ENCODE assay signal across 9 mouse cellular contexts in the genomic region with DNA sequence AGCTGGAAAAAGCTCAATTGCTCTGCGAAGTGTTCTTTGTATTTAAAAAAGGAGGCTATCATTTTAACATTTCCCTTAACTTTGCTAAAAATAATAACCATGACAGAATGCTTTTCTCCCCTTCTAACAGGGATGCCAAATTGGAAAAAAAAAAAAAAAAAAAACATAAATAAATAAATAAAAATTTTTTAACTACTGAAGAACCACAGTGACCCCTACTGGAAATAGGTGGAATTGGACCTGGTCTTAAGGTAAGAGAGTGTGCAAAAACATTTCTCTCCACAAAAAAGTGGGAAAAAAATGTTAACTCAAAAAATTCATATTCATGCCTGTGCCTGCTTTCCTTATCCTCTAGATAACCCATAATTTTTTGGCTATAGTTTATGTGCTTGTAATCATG.
DNase-seq lines count a peak whose midpoint lies in the region; ATAC-seq and TF ChIP-seq lines count a peak whose summit lies in the region.
"Had no signal": no experiment of that assay in that cellular context is flagged by ENCODE, and none has a peak within 500 bp of the region (broad histone marks: within the 10 kb centered on the region; RNA-seq: fewer than 3 reads in every experiment).

No protein-coding gene starts in this region.

- WGBS in midbrain, embryonic 16.5 days = 35% methylated on average over 1 of the region's 1 CpGs

- no peaks in the 10 kb centered on the region for H3K27me3 ChIP-seq in midbrain, embryonic 16.5 days (ENCODE audit: control insufficient read depth, insufficient read depth, low read depth, low read length)

- no peak overlapping the region for H3K4me3 ChIP-seq in ES-E14 (ENCODE audit: insufficient read depth in 1 of 2, low read depth in 1 of 2, low read length in 2 of 2, poor library complexity in 1 of 2, severe bottlenecking in 1 of 2)
- no peak overlapping the region for H3K4me3 ChIP-seq in midbrain, embryonic 16.5 days (ENCODE audit: low read depth, low read length)
- H3K4me3 ChIP-seq: erythroblast, embryonic 14.5 days had no signal

- H3K36me3 ChIP-seq in ES-E14 (ENCODE audit: control insufficient read depth, insufficient read depth, low read length, poor library complexity, severe bottlenecking) = no peaks in the 10 kb centered on the region
- H3K36me3 ChIP-seq in midbrain, embryonic 16.5 days (ENCODE audit: control insufficient read depth, insufficient read depth, low read length) = no peaks in the 10 kb centered on the region

- H3K9me3 ChIP-seq in ES-E14 (ENCODE audit: control insufficient read depth, insufficient read depth, low read depth, low read length) = no peaks in the 10 kb centered on the region
- H3K9me3 ChIP-seq in midbrain, embryonic 16.5 days (replicated peaks; ENCODE audit: control insufficient read depth, low read length, poor library complexity, severe bottlenecking) = no peaks in the 10 kb centered on the region

- H3K4me2 ChIP-seq in midbrain, embryonic 16.5 days (ENCODE audit: low read length) = no peak overlapping the region

- H3K4me1 ChIP-seq in ES-E14 (ENCODE audit: control insufficient read depth in 2 of 2, insufficient read depth in 2 of 2, low read length in 2 of 2, poor library complexity in 1 of 2) = no peaks in the 10 kb centered on the region
- peaks cover 16% of the 10 kb centered on the region for H3K4me1 ChIP-seq in midbrain, embryonic 16.5 days (ENCODE audit: control insufficient read depth, insufficient read depth, low read length)

- in situ Hi-C loops in ES-E14 (cut with MboI; ENCODE audit: low sequenced_read_pairs in 2 of 2, unreplicated experiment in 2 of 2) = no loop called here

- no peak overlapping the region for H3K9ac ChIP-seq in ES-E14 (ENCODE audit: insufficient read depth, low read depth, low read length, poor library complexity, severe bottlenecking)
- no peak overlapping the region for H3K9ac ChIP-seq in midbrain, embryonic 16.5 days (ENCODE audit: low read depth, low read length)

- peak; percentile 50; the same call in 1 of the 2 replicates for ATAC-seq in cerebellum, adult (ENCODE audit: insufficient number of reproducible peaks, low FRiP score, low TSS enrichment)
- no peak for ATAC-seq in midbrain, embryonic 16.5 days

- no peak for DNase-seq in cerebellum, adult 9-11 months
- peak; percentile 64 for DNase-seq in layer of hippocampus, adult 11-12 months (ENCODE audit: low spot score)
- DNase-seq in layer of hippocampus, adult 9-11 months = no peak
- DNase-seq in ES-E14 (ENCODE audit: low read depth, low spot score) = peak; percentile 6
- peak; percentile 63 for DNase-seq in embryo, embryonic 10.5 days (ENCODE audit: low spot score)
- no peak for DNase-seq in adrenal gland, adult 8-10 months

- H3K27ac ChIP-seq in ES-E14 (ENCODE audit: insufficient read depth, low read depth, low read length, poor library complexity, severe bottlenecking) = no peak overlapping the region
- H3K27ac ChIP-seq in midbrain, embryonic 16.5 days (ENCODE audit: low read length) = peak overlapping the region; percentile 59; the same call in 1 of the 2 replicates

TF ChIP-seq in ES-E14, 5 proteins besides CTCF, POLR2A, EP300 and RAD21:
- no peak for TF ChIP-seq CHD2 (IDR thresholded peaks at IDR 0.05; ENCODE audit: low read depth, low read length)
- TF ChIP-seq MAFK (IDR thresholded peaks at IDR 0.05; ENCODE audit: insufficient read depth, low read depth, low read length) = no peak
- TF ChIP-seq ZNF384 (IDR thresholded peaks at IDR 0.05; ENCODE audit: low read depth, low read length) = peak; percentile 91
- no peak for TF ChIP-seq ZC3H11A (IDR thresholded peaks at IDR 0.05; ENCODE audit: borderline replicate concordance, low read depth, low read length)

Comparison
In these comparisons a context has a peak if more than half of its experiments do, and no peak if none do; other contexts are left out.
1. DNase-seq: peak in layer of hippocampus, adult 11-12 months (single experiment), ES-E14 (single experiment) and embryo, embryonic 10.5 days (single experiment); none in cerebellum, adult 9-11 months (single experiment), layer of hippocampus, adult 9-11 months (single experiment) and adrenal gland, adult 8-10 months (single experiment).